Mouse (Mus musculus) gastrocnemius, postnatal 14 days (tissue): ENCODE data around the gene Adora1. TPM values are rescaled to one million over a fixed set of nuclear protein-coding genes. Genes with fewer than 3 reads are reported as not detected.

ENCODE experiments used
- total RNA-seq, 2 experiments: library from RNA; stranded (reverse); gene quantifications; 2 replicates each; pipeline ENCODE4 v1.2.3; 2021

The Adora1 gene
- total RNA-seq, 2 experiments from 2014 or later = 0.58 to 0.78 TPM

Other genes with a start within 250 kb of the Adora1 start
- 100 to 1,000 TPM; 197 to 203 TPM for gene Fmod, start 198.2 kb downstream of the Adora1 start, total RNA-seq
- 10 to 100 TPM; 19.7 to 44.2 TPM for gene Btg2, start 156.3 kb downstream of the Adora1 start, total RNA-seq
- not detected for gene Chit1, start 124.2 kb downstream of the Adora1 start, total RNA-seq
- gene Chil1, start 53.3 kb downstream of the Adora1 start, total RNA-seq = 1 to 10 TPM; 1.4 to 2.0 TPM
- gene Mybph, start 42.0 kb downstream of the Adora1 start, total RNA-seq = 100 to 1,000 TPM; 716 to 830 TPM
- gene Myog, start 54.6 kb upstream of the Adora1 start, total RNA-seq = 10 to 100 TPM; 67.9 to 75.3 TPM
- 1 to 10 TPM; 4.3 to 6.7 TPM for gene Ppfia4, start 97.5 kb upstream of the Adora1 start, total RNA-seq
- 10 to 100 TPM; 13.8 to 19.5 TPM for gene Tmem183a, start 126.5 kb upstream of the Adora1 start, total RNA-seq
- gene 4933406M09Rik, start 150.5 kb upstream of the Adora1 start, total RNA-seq = not detected
- 100 to 1,000 TPM; 109 to 120 TPM for gene Cyb5r1, start 170.1 kb upstream of the Adora1 start, total RNA-seq
- 100 to 1,000 TPM; 121 to 123 TPM for gene Adipor1, start 179.9 kb upstream of the Adora1 start, total RNA-seq
- gene Klhl12, start 220.1 kb upstream of the Adora1 start, total RNA-seq = 10 to 100 TPM in 1 of 2 experiments, 1 to 10 TPM in 1; 9.3 to 10.5 TPM